Mouse (Mus musculus): ENCODE results near the gene Ptcd2.

Gene Ptcd2

DNA sequence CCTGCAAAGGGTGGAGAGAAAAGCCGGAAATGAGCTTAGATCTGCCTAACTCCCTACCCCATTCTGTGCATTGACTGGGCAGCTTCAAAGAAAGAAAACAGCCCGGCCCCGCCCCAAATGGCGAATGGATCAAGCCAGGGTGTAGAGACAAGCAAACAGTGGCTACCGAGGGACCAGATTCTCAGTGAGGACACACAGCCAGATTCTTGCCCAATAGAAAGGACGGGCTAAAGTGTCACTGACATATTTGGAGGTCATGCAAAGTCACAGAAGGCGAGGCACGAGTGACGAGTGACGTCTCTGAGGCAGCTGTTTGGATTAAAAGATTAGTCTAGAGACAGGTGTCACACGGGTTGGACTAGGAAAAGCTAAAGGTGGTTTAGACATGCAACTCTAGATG lies 40.1 kb downstream of the Ptcd2 start:
- no peak for DNase-seq

DNA sequence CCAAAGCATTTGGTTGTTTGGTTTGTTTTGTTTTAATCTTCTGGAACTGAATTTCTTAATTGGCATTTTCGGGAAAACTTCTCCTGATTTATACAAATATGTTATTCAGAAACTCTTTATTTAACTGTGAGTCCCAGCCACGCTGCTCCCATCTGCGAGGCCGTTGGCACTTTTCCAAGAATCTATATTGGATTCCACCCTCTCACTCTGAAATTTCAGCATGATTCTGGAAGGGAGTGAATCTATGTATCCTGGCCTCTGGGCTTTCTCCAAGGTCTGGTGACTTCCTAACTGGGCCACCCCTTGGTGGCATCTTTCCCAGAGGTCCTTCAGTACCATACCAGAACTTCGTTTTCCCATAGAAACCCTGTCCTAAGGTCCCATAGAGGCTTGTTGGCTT lies 40.7 kb downstream of the Ptcd2 start:
- no peak for DNase-seq

DNA sequence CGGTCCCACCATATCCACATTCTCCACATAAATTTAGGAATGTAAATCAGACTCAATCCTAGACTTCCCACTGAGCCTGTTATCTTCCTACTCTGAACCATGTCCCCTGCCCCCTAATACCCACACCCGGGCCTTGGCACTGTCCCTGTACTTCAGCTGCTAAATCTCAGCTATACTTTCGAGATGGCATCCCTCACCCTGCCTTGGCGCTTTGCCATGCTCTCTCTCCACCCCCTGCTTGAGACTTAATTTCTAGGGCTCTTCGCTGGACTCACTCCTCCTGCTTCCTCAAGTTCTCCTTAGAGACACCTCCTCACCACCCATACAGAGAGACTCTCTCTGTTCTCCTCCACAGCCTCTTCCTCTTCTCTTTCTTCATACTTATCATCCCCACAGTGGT lies 44.6 kb downstream of the Ptcd2 start:
- no peak for DNase-seq

DNA sequence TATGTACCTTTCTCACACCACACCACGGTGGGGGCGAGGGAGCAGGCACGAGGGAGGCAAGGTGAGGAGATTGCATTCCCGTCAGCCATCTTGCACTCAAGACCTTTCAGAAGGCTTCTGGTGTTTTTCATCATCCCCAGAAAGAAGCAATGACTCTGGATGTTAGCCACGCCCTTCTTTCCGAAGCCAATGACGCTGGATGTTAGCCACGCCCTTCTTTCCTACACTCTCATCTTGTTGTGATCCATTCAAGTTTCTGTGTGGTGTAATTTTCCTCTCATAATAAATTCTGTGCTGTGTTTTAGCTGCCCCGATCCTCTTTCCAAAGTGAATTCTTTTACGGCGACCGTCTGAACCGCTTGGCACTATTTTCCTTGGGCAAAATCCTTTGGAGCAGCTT lies 50.3 kb downstream of the Ptcd2 start:
- no peak for DNase-seq

DNA sequence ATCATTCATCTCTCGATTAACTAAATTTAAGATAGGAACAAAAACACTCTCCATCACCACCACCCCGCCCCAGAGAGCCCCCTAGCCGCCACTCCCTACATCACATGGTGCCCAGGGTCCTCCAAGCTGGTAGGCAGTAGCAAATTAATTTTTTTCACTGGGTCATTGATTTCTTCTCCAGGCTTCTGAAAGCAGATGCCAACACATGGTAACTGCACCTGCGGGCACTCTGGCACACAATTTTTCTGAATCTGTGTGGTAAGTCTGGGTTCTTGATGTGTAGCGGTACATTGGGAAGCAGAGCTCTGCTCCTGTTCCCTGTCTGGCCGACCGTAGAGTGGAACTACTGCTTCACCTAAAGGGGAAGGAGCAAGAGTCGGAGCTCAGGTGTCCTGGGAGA lies 53.7 kb downstream of the Ptcd2 start:
- DNase-seq: no peak

DNA sequence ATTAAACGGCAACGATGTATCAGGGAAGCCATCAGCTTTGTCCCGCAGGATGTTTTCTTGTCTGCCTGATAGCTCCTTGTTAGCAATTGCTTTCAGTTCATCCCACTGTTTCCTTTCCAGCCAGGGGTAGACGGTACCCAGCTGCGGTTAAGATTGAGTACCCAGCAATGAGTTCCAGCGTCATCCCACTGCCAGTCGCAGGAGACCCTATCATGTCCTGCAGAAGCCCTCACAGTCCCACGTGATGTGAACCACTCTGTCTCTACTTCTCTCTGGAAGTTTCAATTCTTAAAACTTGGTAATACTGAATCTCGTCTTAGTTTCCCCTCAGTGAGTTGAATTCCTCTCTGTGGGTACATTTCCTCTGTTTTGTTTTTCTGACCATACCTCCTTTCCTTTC lies 56.7 kb downstream of the Ptcd2 start:
- no peak for DNase-seq

DNA sequence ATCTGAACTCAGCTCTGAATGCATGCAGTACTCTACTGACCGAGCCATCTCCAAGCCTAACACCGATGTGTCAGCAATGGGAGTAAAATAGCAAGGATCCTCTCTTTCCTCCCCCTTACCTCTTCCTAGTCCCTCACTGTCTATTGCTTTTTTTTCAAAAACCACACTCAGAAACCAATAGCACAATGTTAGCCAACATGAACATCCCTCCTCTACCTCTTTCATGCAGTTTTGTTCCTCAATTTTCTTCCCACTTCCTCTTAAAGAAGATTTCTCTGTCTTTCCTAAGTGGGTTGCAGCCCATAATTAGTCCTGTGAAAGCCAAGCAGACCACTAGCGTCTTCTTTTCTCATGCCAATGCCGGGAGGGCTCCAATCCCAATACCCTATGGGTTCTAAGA lies 57.3 kb downstream of the Ptcd2 start:
- no peak for DNase-seq

DNA sequence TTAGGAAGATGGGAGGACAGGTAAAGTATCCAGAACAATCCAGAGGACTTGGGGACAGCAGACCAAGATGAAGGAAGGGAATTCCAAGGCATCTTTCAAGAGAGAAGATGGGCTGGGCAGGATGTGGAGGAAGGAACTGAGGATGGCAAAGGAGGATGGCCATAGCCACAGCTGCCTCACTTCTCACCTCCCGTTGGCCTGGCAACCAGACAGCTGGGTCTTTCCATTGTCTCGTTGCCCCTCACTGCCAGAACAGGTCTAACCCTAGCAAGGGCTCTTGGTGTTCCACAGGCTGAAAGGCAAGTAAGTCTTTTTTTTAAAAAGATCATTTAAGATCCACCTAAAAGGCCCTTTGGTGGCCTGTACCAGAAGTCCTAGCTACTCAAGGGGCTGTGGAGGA lies 59.3 kb downstream of the Ptcd2 start:
- no peak for DNase-seq

DNA sequence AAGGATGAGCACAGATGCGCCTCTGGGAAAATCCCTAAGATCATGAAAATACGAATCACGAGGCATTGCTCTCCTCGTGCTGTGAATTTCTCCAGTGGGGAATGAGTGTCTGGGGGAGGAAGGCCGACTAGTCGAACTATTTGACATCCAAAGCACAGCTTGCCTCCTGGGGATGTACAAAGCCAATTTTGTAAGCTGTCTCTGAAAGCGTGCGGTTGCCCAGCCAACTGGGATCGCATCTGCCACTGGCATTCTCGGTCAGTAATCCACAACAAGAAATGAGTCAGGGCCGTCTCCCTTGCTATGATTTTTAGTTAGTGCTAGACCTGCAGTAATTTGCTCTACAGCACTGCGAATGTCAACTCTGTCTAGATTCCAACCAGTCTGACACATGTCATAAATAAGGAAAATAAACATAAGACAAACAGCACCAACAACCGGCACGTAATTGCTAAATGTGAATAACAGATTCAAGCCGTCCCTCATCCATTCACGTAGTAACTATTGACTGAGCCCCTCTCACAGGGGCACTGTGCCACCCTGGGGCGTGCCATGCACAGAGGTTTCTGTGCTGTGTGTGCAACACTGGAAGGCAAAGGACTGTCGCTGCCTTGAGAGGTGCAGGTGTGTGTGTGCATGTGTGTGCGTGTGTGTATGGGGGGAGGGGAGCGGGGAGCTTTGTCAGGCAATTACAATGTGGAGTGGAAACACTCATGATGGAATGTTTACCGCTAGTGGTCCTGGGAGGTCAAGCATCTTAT lies 59.9 kb downstream of the Ptcd2 start:
- no peak for DNase-seq

DNA sequence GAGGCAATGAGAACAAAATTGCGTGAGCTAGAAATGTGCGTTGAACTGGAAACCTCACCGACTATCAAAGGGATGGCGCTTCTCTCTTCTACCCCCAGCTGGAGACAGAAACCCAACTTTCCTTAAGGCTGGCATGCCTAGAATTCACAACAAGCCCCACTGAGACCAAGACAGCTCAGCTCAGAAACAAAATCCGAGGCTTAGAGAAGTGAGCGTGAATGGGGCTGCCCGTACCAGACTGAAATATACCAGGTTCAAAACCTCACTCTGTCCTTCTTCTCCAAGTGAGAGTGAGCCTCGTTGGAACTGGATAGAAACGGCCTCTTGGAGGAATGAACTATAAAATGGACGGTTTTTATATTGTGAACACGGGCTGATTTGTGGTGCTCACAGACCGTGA lies 60.6 kb downstream of the Ptcd2 start:
- no peak for DNase-seq

DNA sequence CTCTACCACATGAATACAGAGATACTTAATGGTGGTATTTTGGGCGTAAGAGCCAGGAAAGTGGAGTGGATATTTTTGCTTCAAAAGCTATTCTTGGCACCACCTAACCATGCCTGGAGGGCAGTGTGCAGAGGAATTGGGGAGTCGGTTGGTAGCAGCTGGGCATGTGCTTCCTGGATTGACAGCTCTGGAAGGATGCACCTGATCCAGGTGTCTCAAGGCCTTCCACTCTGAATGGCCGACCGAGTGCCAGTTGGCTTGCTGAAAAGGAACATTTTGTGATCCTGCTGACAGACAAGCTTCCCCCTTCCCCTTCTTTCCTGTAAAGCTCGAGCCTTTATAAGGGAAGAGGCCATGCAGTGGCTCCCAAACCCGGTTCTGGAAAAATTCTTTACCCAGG lies 61.5 kb downstream of the Ptcd2 start:
- no peak for DNase-seq

DNA sequence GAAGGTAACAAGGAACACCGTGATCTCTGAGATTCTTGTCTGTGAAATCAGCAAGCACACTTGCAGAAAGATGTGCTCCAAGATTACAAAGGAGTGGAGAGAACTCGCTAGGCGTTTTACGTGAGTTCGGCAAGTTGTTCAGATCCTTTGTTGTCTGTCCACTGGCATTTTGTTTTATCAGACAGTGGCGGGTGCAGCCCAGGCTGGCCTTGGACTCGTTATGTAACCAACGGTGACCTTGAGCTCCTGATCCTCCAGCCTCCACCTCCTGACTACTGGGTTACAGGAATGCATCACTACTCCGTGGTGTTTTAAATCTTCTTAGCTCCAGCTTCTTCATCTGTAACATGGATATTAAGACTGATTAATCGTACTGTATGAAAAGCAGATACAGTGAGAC lies 65.2 kb downstream of the Ptcd2 start:
- DNase-seq: no peak

DNA sequence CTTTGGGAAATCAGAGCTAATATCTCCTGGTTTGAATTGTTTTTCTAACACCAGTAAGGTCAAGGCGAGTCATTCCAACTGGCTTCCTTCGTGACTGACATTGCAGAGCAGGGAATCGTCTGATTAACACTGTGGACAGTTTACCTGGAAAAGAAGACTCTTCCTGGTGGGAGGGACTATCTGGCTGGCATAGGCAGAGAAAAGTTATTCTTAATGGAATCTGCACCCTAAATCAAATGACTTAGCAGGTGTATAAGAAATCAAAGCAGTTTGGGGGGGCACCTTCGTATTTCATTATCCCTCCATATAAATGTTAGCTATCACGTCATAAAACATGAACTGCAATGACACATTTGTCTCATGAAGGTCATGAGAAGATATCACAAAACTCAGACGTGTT lies 66.0 kb downstream of the Ptcd2 start:
- DNase-seq: no peak

DNA sequence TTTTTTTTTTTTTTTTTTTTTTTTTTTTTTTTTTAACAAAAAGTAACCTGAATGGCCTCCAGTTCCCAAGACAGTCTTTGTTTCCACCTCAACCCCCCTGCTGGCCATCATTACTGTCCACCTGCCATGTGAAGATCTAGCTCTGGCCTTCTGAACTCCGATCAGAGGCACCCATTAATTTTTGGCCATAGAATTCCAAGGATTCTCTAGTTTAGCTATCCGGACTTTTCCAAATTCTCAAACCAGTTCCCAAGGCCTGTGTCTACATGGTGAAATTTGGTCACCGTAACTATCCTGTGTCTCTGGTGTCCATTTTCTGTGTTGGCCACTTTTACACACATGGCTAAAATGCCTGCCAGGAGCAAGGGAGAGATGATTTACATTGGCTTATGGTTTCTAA lies 67.0 kb downstream of the Ptcd2 start:
- no peak for DNase-seq

DNA sequence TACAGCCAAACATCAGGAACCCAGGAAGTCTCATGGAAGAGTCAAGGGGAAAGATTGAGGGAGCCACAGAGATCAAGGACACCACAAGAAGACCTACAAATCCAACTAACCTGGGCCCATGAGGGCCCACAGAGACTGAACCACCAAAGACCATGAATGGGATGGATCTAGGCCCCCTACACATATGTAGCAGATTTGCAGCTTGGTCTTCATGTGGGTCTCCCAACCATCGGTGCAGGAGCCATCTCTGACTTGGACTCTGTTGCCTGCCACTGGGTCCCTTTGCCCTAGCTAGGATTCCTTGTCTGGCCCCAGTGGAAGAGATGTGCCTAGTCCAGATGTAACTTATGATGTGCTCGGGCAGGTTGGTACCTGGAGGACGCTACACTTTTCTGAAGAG lies 72.5 kb downstream of the Ptcd2 start:
- no peak for DNase-seq

Data from spleen, adult 18-20 months (tissue).